Mouse (Mus musculus) CH12.LX (cell line): ENCODE results near the gene Ank3.

Source experiments
- CHD2 ChIP-seq: IDR thresholded peaks from 2 replicates; pipeline ENCODE4 v1.6.1; 2011; ENCODE audit warnings: low read length, improper control_type of control experiment
- CTCF ChIP-seq, 2 experiments: IDR thresholded peaks in 1 of 2; conservative IDR thresholded peaks in 1 of 2; 2 replicates each; pipeline ENCODE4 v1.5.1; 2011 to 2012; ENCODE audit warnings: low read depth in 2 of 2, low read length in 2 of 2, improper control_type of control experiment in 1 of 2, inconsistent platforms in 1 of 2, mild to moderate bottlenecking in 1 of 2, moderate library complexity in 1 of 2
- TCF12 ChIP-seq: IDR thresholded peaks from 2 replicates; pipeline ENCODE4 v1.6.1; 2014; ENCODE audit warnings: low read depth, mild to moderate bottlenecking, inconsistent platforms, low read length, improper control_type of control experiment
- ZC3H11A ChIP-seq: IDR thresholded peaks from 2 replicates; pipeline ENCODE4 v1.6.1; 2012; ENCODE audit warnings: low read depth, mild to moderate bottlenecking, inconsistent platforms, low read length, improper control_type of control experiment

DNA sequence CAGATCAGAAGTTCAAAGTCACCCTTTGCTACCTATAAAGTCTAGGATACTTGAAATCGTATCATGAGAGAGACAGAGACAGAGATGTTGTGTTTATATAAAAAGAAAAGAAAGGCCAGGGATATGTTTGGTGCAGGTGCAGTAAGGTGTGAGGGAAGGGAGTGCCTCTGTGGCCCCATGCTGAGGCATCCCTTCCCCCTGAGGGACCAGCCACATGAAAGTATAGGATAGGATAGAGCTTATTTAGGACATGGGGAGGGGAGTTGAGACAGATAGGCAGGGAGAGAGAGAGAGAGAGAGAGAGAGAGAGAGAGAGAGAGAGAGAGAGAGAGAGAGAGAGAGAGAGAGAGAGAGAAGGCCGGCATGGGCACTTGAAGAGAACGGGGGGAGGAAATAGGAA, 175.2 kb downstream of the Ank3 start:
- TF ChIP-seq TCF12 (no peak), ZC3H11A (no peak), CHD2 (no peak), CTCF (conservative IDR thresholded peaks at IDR 0.05 in 1 of 2, IDR thresholded peaks at IDR 0.05 in 1 of 2; ENCODE audit: low read depth in 2 of 2, low read length in 2 of 2) (no peak)
